Mouse (Mus musculus) kidney, adult 8-10 months (tissue): ENCODE results near the gene Optn.

Experiments used
- DNase-seq, 2 experiments: peaks; one replicate each; pipeline ENCODE4 v3.0.0; 2022

The Optn gene

GRCm38 (mm10) chr2:5027057-5027456 lies 36.8 kb downstream of the Optn start:
- no peak for DNase-seq

GRCm38 (mm10) chr2:5025162-5025733 lies 38.6 kb downstream of the Optn start:
- no peak for DNase-seq

GRCm38 (mm10) chr2:5023699-5024399 lies 40.0 kb downstream of the Optn start:
- DNase-seq: no peak

- DNase-seq: no peak
Measured at GRCm38 (mm10) chr2:5023275-5023674, 40.6 kb downstream of the Optn start.

GRCm38 (mm10) chr2:5019708-5020107 lies 44.1 kb downstream of the Optn start:
- DNase-seq: no peak

- no peak for DNase-seq
Measured at GRCm38 (mm10) chr2:5016922-5017321, 46.9 kb downstream of the Optn start.

- no peak for DNase-seq
Measured at GRCm38 (mm10) chr2:5015527-5015926, 48.3 kb downstream of the Optn start.

- no peak for DNase-seq
Measured at GRCm38 (mm10) chr2:5014616-5015015, 49.2 kb downstream of the Optn start.

- peak; percentile 94 for DNase-seq
Measured at GRCm38 (mm10) chr2:5012491-5013324, 51.1 kb downstream of the Optn start, which contains the start of gene Mcm10. TSS of gene Mcm10 (minus strand) at chr2:5012791.

GRCm38 (mm10) chr2:5011898-5012490 lies 51.9 kb downstream of the Optn start:
- no peak for DNase-seq

GRCm38 (mm10) chr2:5007107-5007506 lies 56.7 kb downstream of the Optn start:
- DNase-seq: no peak

- no peak for DNase-seq
Measured at GRCm38 (mm10) chr2:5001266-5001665, 62.6 kb downstream of the Optn start.

- peak in 1 of 2 experiments; percentile 43 for DNase-seq
Measured at GRCm38 (mm10) chr2:4998905-4999304, 64.9 kb downstream of the Optn start.

GRCm38 (mm10) chr2:4996421-4996824 lies 67.4 kb downstream of the Optn start:
- DNase-seq: peak; percentile 74 to 80

GRCm38 (mm10) chr2:4995646-4996045 lies 68.2 kb downstream of the Optn start:
- DNase-seq: no peak

- peak; percentile 26 to 49 for DNase-seq
Measured at GRCm38 (mm10) chr2:4994436-4994835, 69.4 kb downstream of the Optn start.

- DNase-seq: no peak
Measured at GRCm38 (mm10) chr2:4993584-4993983, 70.3 kb downstream of the Optn start.

- DNase-seq: peak in 1 of 2 experiments; percentile 23
Measured at GRCm38 (mm10) chr2:4988826-4989424, 74.9 kb downstream of the Optn start.

GRCm38 (mm10) chr2:4987388-4988180 lies 76.3 kb downstream of the Optn start:
- DNase-seq: no peak

- DNase-seq: no peak
Measured at GRCm38 (mm10) chr2:4986798-4987197, 77.1 kb downstream of the Optn start.

- DNase-seq: no peak
Measured at GRCm38 (mm10) chr2:4985000-4985399, 78.9 kb downstream of the Optn start.

GRCm38 (mm10) chr2:4983987-4984386 lies 79.9 kb downstream of the Optn start:
- no peak for DNase-seq
